Comparison of ENCODE assay signal across 8 mouse cellular contexts in genomic region chr2:55306387-55306786, GRCm38 (mm10).
DNase-seq lines count a peak whose midpoint lies in the region; ATAC-seq and TF ChIP-seq lines count a peak whose summit lies in the region.

No protein-coding gene starts in this region.

- no peaks in the 10 kb centered on the region for H3K4me1 ChIP-seq in ES-E14 (ENCODE audit: control insufficient read depth in 2 of 2, insufficient read depth in 2 of 2, low read length in 2 of 2, poor library complexity in 1 of 2)
- H3K4me1 ChIP-seq in embryonic facial prominence, embryonic 14.5 days (ENCODE audit: control insufficient read depth, insufficient read depth, low read length) = no peaks in the 10 kb centered on the region

- H3K4me3 ChIP-seq in ES-E14 (ENCODE audit: insufficient read depth in 1 of 2, low read depth in 1 of 2, low read length in 2 of 2, poor library complexity in 1 of 2, severe bottlenecking in 1 of 2) = no peak overlapping the region
- no peak overlapping the region for H3K4me3 ChIP-seq in embryonic facial prominence, embryonic 14.5 days (ENCODE audit: low read depth, low read length)

- no peaks in the 10 kb centered on the region for H3K27me3 ChIP-seq in embryonic facial prominence, embryonic 14.5 days (replicated peaks; ENCODE audit: control insufficient read depth, insufficient read depth, low read length)

- no peaks in the 10 kb centered on the region for H3K36me3 ChIP-seq in ES-E14 (ENCODE audit: control insufficient read depth, insufficient read depth, low read length, poor library complexity, severe bottlenecking)
- H3K36me3 ChIP-seq in embryonic facial prominence, embryonic 14.5 days (ENCODE audit: control insufficient read depth, insufficient read depth, low read length) = no peaks in the 10 kb centered on the region

- H3K9me3 ChIP-seq in ES-E14 (ENCODE audit: control insufficient read depth, insufficient read depth, low read depth, low read length) = no peaks in the 10 kb centered on the region
- H3K9me3 ChIP-seq in embryonic facial prominence, embryonic 14.5 days (ENCODE audit: control insufficient read depth, low read length) = no peaks in the 10 kb centered on the region

- H3K27ac ChIP-seq in ES-E14 (ENCODE audit: insufficient read depth, low read depth, low read length, poor library complexity, severe bottlenecking) = no peak overlapping the region
- H3K27ac ChIP-seq in embryonic facial prominence, embryonic 14.5 days (replicated peaks; ENCODE audit: low read depth, low read length) = no peak overlapping the region

- H3K9ac ChIP-seq in ES-E14 (ENCODE audit: insufficient read depth, low read depth, low read length, poor library complexity, severe bottlenecking) = no peak overlapping the region
- no peak overlapping the region for H3K9ac ChIP-seq in embryonic facial prominence, embryonic 14.5 days (ENCODE audit: low read depth, low read length)

- no peak for ATAC-seq in embryonic facial prominence, embryonic 14.5 days (ENCODE audit: low read depth)

- in situ Hi-C loops in ES-E14 (cut with MboI; ENCODE audit: low sequenced_read_pairs in 2 of 2, unreplicated experiment in 2 of 2) = loop anchor here in 1 of 2 experiments (10.0 kb wide), 1 partner anchor 718 kb away; no protein-coding TSS in a partner anchor

- no peak overlapping the region for H3K4me2 ChIP-seq in embryonic facial prominence, embryonic 14.5 days (ENCODE audit: low read depth, low read length)

- DNase-seq in adrenal gland, postnatal 14 days = peak; percentile 24
- no peak for DNase-seq in adrenal gland, adult 8-10 months
- DNase-seq in layer of hippocampus, adult 11-12 months (ENCODE audit: low spot score) = peak; percentile 22
- DNase-seq in layer of hippocampus, adult 9-11 months = no peak
- DNase-seq in ES-E14 (ENCODE audit: low read depth, low spot score) = peak; percentile 28
- DNase-seq in embryonic facial prominence, embryonic 14.5 days (ENCODE audit: low spot score) = peak; percentile 22
- DNase-seq in lung, postnatal 10 days = no peak
- no peak for DNase-seq in urinary bladder, adult 2 months (ENCODE audit: low spot score)

TF ChIP-seq in ES-E14, 5 proteins besides CTCF, POLR2A, EP300 and RAD21:
- TF ChIP-seq HCFC1 (IDR thresholded peaks at IDR 0.05; ENCODE audit: borderline replicate concordance, insufficient read depth, low read length) = no peak
- peak; percentile 84 for TF ChIP-seq ZC3H11A (IDR thresholded peaks at IDR 0.05; ENCODE audit: borderline replicate concordance, low read depth, low read length)

Comparison
In these comparisons a context has a peak if more than half of its experiments do, and no peak if none do; other contexts are left out.
1. DNase-seq: peak in adrenal gland, postnatal 14 days (single experiment), layer of hippocampus, adult 11-12 months (single experiment), ES-E14 (single experiment) and embryonic facial prominence, embryonic 14.5 days (single experiment); none in adrenal gland, adult 8-10 months (single experiment), layer of hippocampus, adult 9-11 months (single experiment), lung, postnatal 10 days (single experiment) and urinary bladder, adult 2 months (single experiment).